Mouse (Mus musculus) intestine, embryonic 16.5 days (tissue): ENCODE results near the gene Engase. TPM values are rescaled to one million over a fixed set of nuclear protein-coding genes. Genes with fewer than 3 reads are reported as not detected.
A peak's percentile ranks its signal among the peaks of the same experiment; 100 is the strongest.

Experiments
- ATAC-seq: fragments of 200-750 bp; cut with Nextera tagmentation; 2 replicates; pipeline ENCODE4 v1.8.0; 2017; ENCODE audit warnings: moderate TSS enrichment, moderate library complexity
- H3K27ac ChIP-seq: fragments of 300-500 bp; sonication (generic); 2 replicates; pipeline ENCODE4 v1.5.1; 2014; ENCODE audit warnings: mild to moderate bottlenecking, low read length
- H3K27me3 ChIP-seq: fragments of 300-500 bp; sonication (generic); replicated peaks from 2 replicates; pipeline ENCODE4 v1.6.1; 2014; ENCODE audit warnings: low read length, control low read depth, mixed read lengths; ENCODE audit not compliant: control insufficient read depth, insufficient read depth
- H3K36me3 ChIP-seq: fragments of 300-500 bp; sonication (generic); 2 replicates; pipeline ENCODE4 v1.6.1; 2014; ENCODE audit warnings: low read length, control low read depth; ENCODE audit not compliant: control insufficient read depth, insufficient read depth
- H3K4me1 ChIP-seq: fragments of 300-500 bp; sonication (generic); 2 replicates; pipeline ENCODE4 v1.6.1; 2014; ENCODE audit warnings: low read length, control low read depth, mixed read lengths; ENCODE audit not compliant: control insufficient read depth, insufficient read depth
- H3K4me2 ChIP-seq: fragments of 300-500 bp; sonication (generic); 2 replicates; pipeline ENCODE4 v1.6.1; 2014; ENCODE audit warnings: low read depth, low read length, control low read depth
- H3K4me3 ChIP-seq: fragments of 300-500 bp; sonication (generic); 2 replicates; pipeline ENCODE4 v1.5.1; 2014; ENCODE audit warnings: mild to moderate bottlenecking, low read length
- H3K9ac ChIP-seq: fragments of 300-500 bp; sonication (generic); 2 replicates; pipeline ENCODE4 v1.6.1; 2014; ENCODE audit warnings: low read depth, low read length
- H3K9me3 ChIP-seq: fragments of 300-500 bp; sonication (generic); 2 replicates; pipeline ENCODE4 v1.6.1; 2016; ENCODE audit warnings: low read length, control low read depth; ENCODE audit not compliant: control insufficient read depth
- WGBS: fragments of 180-500 bp; shearing (Covaris S2); extraction: QIAGEN DNeasy Blood & Tissue Kit; methylation state at CpG from one replicate; pipeline ENCODE4 v1.1.7; 2014; 5-methylcytosine and 5-hydroxymethylcytosine counted together
- polyA plus RNA-seq: library from polyadenylated mRNA; unstranded; fragments of >200 nt; fragmentation: Nextera tagmentation; extraction: Ambion mirVana; gene quantifications from 2 replicates; pipeline ENCODE4 v1.2.1, GENCODE M21; 2015

Engase gene
- polyA plus RNA-seq, 1 experiment from 2014 or later, result 13.5 TPM

- WGBS, result 77% methylated on average over 11 of the region's 11 CpGs
- H3K4me2 ChIP-seq, result no peak overlapping the region
- no peaks in the 10 kb centered on the region for H3K9me3 ChIP-seq
- no peak overlapping the region for H3K27ac ChIP-seq
- no peak overlapping the region for H3K4me3 ChIP-seq
- no peak for ATAC-seq
- H3K4me1 ChIP-seq, result peaks cover under 1% of the 10 kb centered on the region; the same call in 1 of the 2 replicates
- H3K9ac ChIP-seq, result no peak overlapping the region
- H3K36me3 ChIP-seq, result peaks cover 7% of the 10 kb centered on the region
- H3K27me3 ChIP-seq, result no peaks in the 10 kb centered on the region
These were observed 8.7 kb downstream of the Engase start for GRCm38 (mm10) chr11:118485338-118485737.

- Histone ChIP-seq H3K36me3 (peaks cover 7% of the 10 kb centered on the region), H3K4me1 (peaks cover 5% of the 10 kb centered on the region), H3K9me3 (no peaks in the 10 kb centered on the region), H3K27ac (no peak overlapping the region), H3K4me2 (no peak overlapping the region), H3K4me3 (no peak overlapping the region), H3K9ac (no peak overlapping the region), H3K27me3 (no peaks in the 10 kb centered on the region)
- no peak for ATAC-seq
- 84% methylated on average over 3 of the region's 3 CpGs for WGBS
These were observed 9.2 kb downstream of the Engase start for GRCm38 (mm10) chr11:118485780-118486179.

GRCm38 (mm10) chr11:118486281-118486680 is 9.7 kb downstream of the Engase start:
- no peak for ATAC-seq
- Histone ChIP-seq H3K4me2 (no peak overlapping the region), H3K27ac (no peak overlapping the region), H3K4me3 (no peak overlapping the region), H3K4me1 (peaks cover 5% of the 10 kb centered on the region), H3K36me3 (peaks cover 7% of the 10 kb centered on the region), H3K9ac (no peak overlapping the region), H3K9me3 (no peaks in the 10 kb centered on the region), H3K27me3 (no peaks in the 10 kb centered on the region)
- 89% methylated on average over 6 of the region's 6 CpGs for WGBS

DNA sequence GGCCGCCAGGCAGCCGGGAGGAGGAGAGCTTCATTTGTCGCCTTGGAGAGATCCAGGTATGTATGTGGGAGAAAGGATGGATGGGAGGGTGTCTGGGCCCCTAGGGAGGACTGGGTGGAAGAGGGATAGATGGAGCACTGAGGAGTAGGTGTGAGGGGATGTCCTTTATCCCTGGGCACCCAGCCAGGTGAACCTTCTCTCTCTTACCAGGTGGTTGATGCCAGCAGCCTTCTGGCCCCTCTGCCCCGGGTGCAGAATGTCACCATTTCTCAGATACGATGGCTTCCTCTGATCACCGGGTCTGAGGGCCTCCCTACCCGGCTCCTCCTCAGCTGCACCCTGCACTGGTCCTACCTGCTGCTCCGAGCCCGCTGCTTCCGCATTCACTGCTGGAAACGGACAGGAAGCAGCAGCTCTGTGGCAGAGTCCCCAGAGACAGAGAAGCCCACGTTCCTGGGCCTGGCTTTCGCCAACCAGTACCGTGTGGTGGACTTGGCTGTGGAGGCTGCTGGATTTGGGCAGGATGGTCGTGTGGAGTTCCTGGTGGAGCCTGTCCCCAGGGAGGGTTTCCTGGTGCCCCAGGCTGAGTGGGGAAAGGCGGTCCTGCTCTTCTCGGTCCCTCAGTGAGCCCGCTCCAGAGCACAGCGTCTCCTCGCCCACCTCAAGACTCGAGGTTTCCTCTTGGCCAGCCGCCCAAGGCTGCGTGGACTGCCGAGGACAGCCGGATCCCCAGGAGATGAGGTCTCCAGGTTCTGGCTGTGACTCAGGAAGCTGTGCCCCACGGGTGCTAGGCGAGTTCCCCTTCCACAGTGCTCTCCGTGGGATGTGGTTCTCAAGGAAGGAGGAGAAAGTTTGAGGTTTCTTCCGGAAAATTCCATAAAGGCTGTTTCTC is 10.5 kb downstream of the Engase start:
- Histone ChIP-seq H3K9me3 (no peaks in the 10 kb centered on the region), H3K27me3 (no peaks in the 10 kb centered on the region), H3K4me2 (no peak overlapping the region), H3K4me3 (no peak overlapping the region), H3K27ac (no peak overlapping the region), H3K4me1 (peaks cover 5% of the 10 kb centered on the region), H3K36me3 (peaks cover 7% of the 10 kb centered on the region), H3K9ac (no peak overlapping the region)
- WGBS, result 83% methylated on average over 29 of the region's 29 CpGs
- no peak for ATAC-seq

DNA sequence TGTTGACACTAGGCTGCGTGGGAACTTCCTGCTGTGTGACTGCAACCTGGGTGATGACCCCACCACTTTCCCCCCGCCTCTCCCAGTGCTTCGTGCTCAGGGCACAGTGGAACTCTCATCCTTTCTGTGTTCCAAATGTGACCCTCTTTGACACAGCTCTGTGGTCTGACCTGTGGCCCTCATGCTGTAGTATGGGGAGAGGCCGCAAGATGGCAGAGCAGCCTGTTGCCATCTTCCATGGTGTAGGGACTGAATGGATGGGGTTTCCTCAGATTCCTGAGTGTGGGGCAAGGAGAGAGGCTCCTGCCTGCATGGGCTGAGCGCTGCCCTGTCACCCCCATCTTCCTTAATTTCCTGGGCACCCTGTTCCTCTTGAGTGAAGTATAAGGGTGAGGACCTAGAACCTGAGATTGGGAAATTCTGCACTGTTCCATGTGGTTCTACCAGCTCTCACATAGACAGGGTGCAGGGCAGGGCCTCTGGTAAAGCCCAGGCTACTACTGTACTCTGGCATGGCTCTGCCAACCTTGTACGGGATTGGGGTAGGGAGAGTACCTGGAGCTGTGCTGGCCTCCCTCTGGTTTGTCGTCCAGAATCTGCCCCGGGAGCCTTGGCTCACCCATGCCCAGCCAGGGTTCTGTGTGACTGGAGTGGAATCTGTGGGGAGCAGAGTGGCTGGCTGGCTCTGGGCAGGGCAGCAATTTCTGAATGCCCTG is 11.7 kb downstream of the Engase start:
- Histone ChIP-seq H3K9ac (no peak overlapping the region), H3K9me3 (no peaks in the 10 kb centered on the region), H3K4me2 (no peak overlapping the region), H3K27ac (no peak overlapping the region), H3K36me3 (peaks cover 7% of the 10 kb centered on the region), H3K4me1 (peaks cover 5% of the 10 kb centered on the region), H3K4me3 (no peak overlapping the region), H3K27me3 (no peaks in the 10 kb centered on the region)
- 66% methylated on average over 8 of the region's 8 CpGs for WGBS
- no peak for ATAC-seq

DNA sequence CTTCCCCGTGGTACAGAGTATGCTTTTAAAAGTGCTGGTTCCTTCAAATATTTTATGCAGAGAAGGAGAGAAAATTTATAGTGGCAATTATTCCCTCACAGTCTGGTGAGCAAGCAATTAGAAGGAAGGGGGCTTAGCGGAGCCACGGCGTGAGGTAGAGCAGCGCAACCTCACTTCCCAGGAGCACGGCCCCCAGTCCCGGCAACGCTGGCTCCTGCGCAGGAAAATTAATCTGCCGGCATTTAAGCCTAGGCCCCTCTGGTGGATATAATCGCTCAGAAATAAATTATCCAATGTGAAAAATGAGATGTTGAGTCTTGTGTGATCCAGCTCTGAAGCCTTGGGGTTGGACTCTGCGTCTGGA is 12.3 kb downstream of the Engase start:
- no peaks in the 10 kb centered on the region for H3K9me3 ChIP-seq
- no peak overlapping the region for H3K27ac ChIP-seq
- peaks cover 7% of the 10 kb centered on the region for H3K36me3 ChIP-seq
- ATAC-seq, result no peak
- no peak overlapping the region for H3K4me2 ChIP-seq
- H3K4me3 ChIP-seq, result no peak overlapping the region
- WGBS, result 74% methylated on average over 12 of the region's 12 CpGs
- peaks cover 5% of the 10 kb centered on the region for H3K4me1 ChIP-seq
- H3K27me3 ChIP-seq, result no peaks in the 10 kb centered on the region
- H3K9ac ChIP-seq, result no peak overlapping the region

DNA sequence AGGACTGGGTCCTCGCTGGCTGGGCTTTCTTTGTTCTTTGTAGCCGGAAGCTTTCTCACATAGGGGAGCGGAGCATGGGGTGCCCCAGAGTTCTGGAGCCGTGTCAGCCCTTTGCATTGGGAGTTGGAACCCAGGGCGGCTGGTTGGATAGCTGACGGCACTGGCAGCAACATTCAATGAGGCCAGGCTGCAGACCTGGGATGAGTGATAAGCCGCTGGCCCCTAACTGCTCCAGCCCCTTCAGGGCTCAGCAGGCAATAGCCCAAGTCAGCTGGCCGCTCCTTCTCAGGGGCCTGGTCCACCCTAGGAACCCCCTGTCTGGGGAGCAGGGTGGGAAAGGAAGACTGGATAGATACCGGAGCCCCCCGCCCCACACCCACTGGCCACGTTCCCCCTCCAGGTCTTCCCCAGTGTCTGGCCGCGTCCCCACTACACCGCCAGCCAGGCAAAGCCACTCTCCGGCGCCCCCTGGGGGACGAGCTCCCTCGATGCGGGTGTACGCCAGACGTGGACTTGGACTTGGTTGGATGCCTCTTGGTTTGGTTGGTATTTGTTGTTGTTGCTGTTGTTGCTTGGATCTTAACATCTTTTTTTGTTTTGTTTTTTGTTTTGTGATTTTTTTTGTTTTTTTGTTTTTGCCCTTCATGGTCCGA is 14.1 kb downstream of the Engase start:
- Histone ChIP-seq H3K27ac (no peak overlapping the region), H3K4me3 (peak overlapping the region; percentile 23; the same call in 1 of the 2 replicates), H3K9me3 (no peaks in the 10 kb centered on the region), H3K4me1 (peaks cover 5% of the 10 kb centered on the region), H3K9ac (peak overlapping the region; percentile 41), H3K27me3 (no peaks in the 10 kb centered on the region), H3K4me2 (peak overlapping the region; percentile 30; the same call in 1 of the 2 replicates), H3K36me3 (peaks cover 7% of the 10 kb centered on the region)
- WGBS, result 23% methylated on average over 22 of the region's 22 CpGs
- ATAC-seq, result peak; percentile 47

DNA sequence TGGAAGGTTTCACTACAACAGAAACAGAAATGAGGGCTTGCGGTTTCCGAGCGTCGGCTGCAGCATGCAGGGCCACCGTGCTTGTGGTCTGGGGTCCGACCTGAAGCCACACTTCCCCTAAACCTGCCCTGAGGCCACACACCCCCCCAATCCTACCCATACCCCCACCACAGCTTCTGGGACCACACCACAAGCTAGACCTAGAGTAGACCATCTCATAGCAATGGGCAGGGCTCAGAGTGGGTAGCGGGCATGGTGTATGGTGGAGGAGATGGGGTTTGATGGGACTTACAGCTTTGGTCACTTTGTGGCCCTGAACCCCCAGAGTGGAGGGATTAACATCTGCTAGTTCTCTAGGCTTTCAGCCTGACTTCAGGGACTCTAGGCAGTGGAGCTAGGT is 14.6 kb downstream of the Engase start:
- H3K27me3 ChIP-seq, result no peaks in the 10 kb centered on the region
- H3K36me3 ChIP-seq, result peaks cover 5% of the 10 kb centered on the region
- no peak overlapping the region for H3K27ac ChIP-seq
- no peak overlapping the region for H3K9ac ChIP-seq
- 87% methylated on average over 7 of the region's 7 CpGs for WGBS
- no peak overlapping the region for H3K4me2 ChIP-seq
- H3K4me1 ChIP-seq, result peaks cover 5% of the 10 kb centered on the region
- ATAC-seq, result no peak
- H3K4me3 ChIP-seq, result no peak overlapping the region
- H3K9me3 ChIP-seq, result no peaks in the 10 kb centered on the region

- Histone ChIP-seq H3K9me3 (no peaks in the 10 kb centered on the region), H3K4me3 (no peak overlapping the region), H3K9ac (no peak overlapping the region), H3K4me1 (peaks cover 5% of the 10 kb centered on the region), H3K27me3 (no peaks in the 10 kb centered on the region), H3K36me3 (no peaks in the 10 kb centered on the region), H3K27ac (no peak overlapping the region), H3K4me2 (no peak overlapping the region)
- no peak for ATAC-seq
- 62% methylated on average over 2 of the region's 2 CpGs for WGBS
These were observed 16.8 kb downstream of the Engase start for GRCm38 (mm10) chr11:118493458-118493857.
